Comparison of ENCODE assay signal across 24 mouse cellular contexts in the genomic region with DNA sequence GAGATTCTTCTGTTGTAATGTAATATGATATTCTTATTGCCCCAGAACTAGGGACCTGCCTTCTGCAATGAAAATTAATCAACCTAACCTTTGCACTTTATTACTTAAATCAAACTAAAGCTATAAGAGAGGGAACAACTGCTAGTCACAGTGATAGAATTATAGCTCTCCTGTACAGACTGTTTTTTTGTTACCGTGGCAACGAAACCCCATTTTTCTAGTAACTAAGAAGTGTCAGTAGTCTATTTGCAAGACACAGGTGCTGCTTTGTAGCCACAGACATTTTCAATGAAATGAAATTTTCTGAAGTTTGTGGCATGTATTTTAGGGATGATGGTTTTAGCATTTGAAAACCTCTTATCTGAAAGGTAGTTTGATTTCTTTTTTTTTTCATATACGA.
DNase-seq lines count a peak whose midpoint lies in the region; ATAC-seq and TF ChIP-seq lines count a peak whose summit lies in the region.
"Had no signal": no experiment of that assay in that cellular context is flagged by ENCODE, and none has a peak within 500 bp of the region (broad histone marks: within the 10 kb centered on the region; RNA-seq: fewer than 3 reads in every experiment).

No protein-coding gene starts in this region.

- no peaks in the 10 kb centered on the region for H3K27me3 ChIP-seq in forebrain, postnatal 0 days (ENCODE audit: insufficient read depth, low read length)
- no peaks in the 10 kb centered on the region for H3K27me3 ChIP-seq in forebrain, embryonic 11.5 days (ENCODE audit: control insufficient read depth, insufficient read depth, low read length)
- H3K27me3 ChIP-seq in midbrain, embryonic 15.5 days (replicated peaks): no peaks in the 10 kb centered on the region
- H3K27me3 ChIP-seq in midbrain, embryonic 10.5 days (ENCODE audit: low read depth, poor library complexity, severe bottlenecking): no peaks in the 10 kb centered on the region
- H3K27me3 ChIP-seq: CH12.LX; embryonic facial prominence, embryonic 15.5 days; heart, embryonic 13.5 days; hindbrain, embryonic 12.5 days; Patski had no signal

- H3K36me3 ChIP-seq in forebrain, postnatal 0 days (ENCODE audit: insufficient read depth): no peaks in the 10 kb centered on the region
- no peaks in the 10 kb centered on the region for H3K36me3 ChIP-seq in forebrain, embryonic 11.5 days (ENCODE audit: control insufficient read depth, insufficient read depth, low read length)
- no peaks in the 10 kb centered on the region for H3K36me3 ChIP-seq in midbrain, embryonic 15.5 days (replicated peaks)
- no peaks in the 10 kb centered on the region for H3K36me3 ChIP-seq in midbrain, embryonic 10.5 days
- H3K36me3 ChIP-seq: embryonic facial prominence, embryonic 15.5 days; forebrain, embryonic 10.5 days; heart, embryonic 13.5 days; hindbrain, embryonic 12.5 days had no signal

- peak; percentile 44 for DNase-seq in forebrain, postnatal 0 days
- no peak for DNase-seq in forebrain, embryonic 11.5 days (ENCODE audit: low spot score)
- no peak for DNase-seq in midbrain, embryonic 10.5 days (ENCODE audit: low spot score)
- DNase-seq in brain, adult 2 months (ENCODE audit: low read depth, low spot score): peak; percentile 14
- peak; percentile 56 for DNase-seq in mesoderm, embryonic 11.5 days (ENCODE audit: low read depth, low spot score)
- DNase-seq: adrenal gland, adult 2 months; adrenal gland, postnatal 25 days; cerebellum, adult 11 months; cerebellum, adult 9-11 months; cerebellum, postnatal 36 days; embryo, embryonic 11 days; gastrocnemius, postnatal 36 days; heart, adult 11 months; heart, postnatal 36 days had no signal

- peak; percentile 61; the same call in 1 of the 2 replicates for ATAC-seq in forebrain, postnatal 0 days
- no peak for ATAC-seq in forebrain, embryonic 11.5 days (replicated peaks; ENCODE audit: low FRiP score)
- no peak for ATAC-seq in midbrain, embryonic 15.5 days (replicated peaks)
- no peak for ATAC-seq in megakaryocyte, adult 5-6 weeks (ENCODE audit: poor library complexity, severe bottlenecking)
- ATAC-seq: hindbrain, embryonic 16.5 days; Patski had no signal

- no peak overlapping the region for H3K4me3 ChIP-seq in forebrain, postnatal 0 days (ENCODE audit: low read depth, low read length)
- H3K4me3 ChIP-seq in forebrain, embryonic 11.5 days (ENCODE audit: low read depth, low read length): no peak overlapping the region
- H3K4me3 ChIP-seq in midbrain, embryonic 15.5 days: no peak overlapping the region
- H3K4me3 ChIP-seq in midbrain, embryonic 10.5 days: no peak overlapping the region
- H3K4me3 ChIP-seq: embryonic facial prominence, embryonic 15.5 days; erythroblast, embryonic 14.5 days; forebrain, embryonic 10.5 days; heart, embryonic 13.5 days; hindbrain, embryonic 12.5 days had no signal

- whole genome bisulfite sequencing in forebrain, postnatal 0 days: 89% methylated on average over 3 of the region's 3 CpGs
- 93% methylated on average over 3 of the region's 3 CpGs for WGBS in forebrain, embryonic 11.5 days
- 89% methylated on average over 3 of the region's 3 CpGs for WGBS in midbrain, embryonic 15.5 days
- WGBS in midbrain, embryonic 10.5 days: 91% methylated on average over 3 of the region's 3 CpGs

- no peak for TF ChIP-seq CTCF in forebrain, postnatal 0 days (IDR thresholded peaks at IDR 0.05; ENCODE audit: low read depth)

- no peak overlapping the region for H3K27ac ChIP-seq in forebrain, postnatal 0 days (ENCODE audit: low read depth, low read length)
- no peak overlapping the region for H3K27ac ChIP-seq in forebrain, embryonic 11.5 days (ENCODE audit: low read depth, low read length)
- H3K27ac ChIP-seq in midbrain, embryonic 15.5 days: peak overlapping the region; percentile 34; the same call in 1 of the 2 replicates
- no peak overlapping the region for H3K27ac ChIP-seq in midbrain, embryonic 10.5 days (replicated peaks)
- H3K27ac ChIP-seq: embryonic facial prominence, embryonic 15.5 days; forebrain, embryonic 10.5 days; heart, embryonic 13.5 days; hindbrain, embryonic 12.5 days had no signal

- H3K4me2 ChIP-seq in forebrain, postnatal 0 days (ENCODE audit: low read depth): no peak overlapping the region
- no peak overlapping the region for H3K4me2 ChIP-seq in forebrain, embryonic 11.5 days (ENCODE audit: low read depth, low read length, severe bottlenecking)
- no peak overlapping the region for H3K4me2 ChIP-seq in midbrain, embryonic 15.5 days
- H3K4me2 ChIP-seq: embryonic facial prominence, embryonic 15.5 days; heart, embryonic 13.5 days; hindbrain, embryonic 12.5 days had no signal

- H3K9ac ChIP-seq in forebrain, postnatal 0 days: no peak overlapping the region
- H3K9ac ChIP-seq in forebrain, embryonic 11.5 days (ENCODE audit: low read length): no peak overlapping the region
- H3K9ac ChIP-seq in midbrain, embryonic 15.5 days: no peak overlapping the region
- H3K9ac ChIP-seq: embryonic facial prominence, embryonic 15.5 days; heart, embryonic 13.5 days; hindbrain, embryonic 12.5 days had no signal

- H3K4me1 ChIP-seq in forebrain, postnatal 0 days (ENCODE audit: insufficient read depth): no peaks in the 10 kb centered on the region
- no peaks in the 10 kb centered on the region for H3K4me1 ChIP-seq in forebrain, embryonic 11.5 days (replicated peaks; ENCODE audit: control insufficient read depth, insufficient read depth, low read length)
- peaks cover 10% of the 10 kb centered on the region; the same call in 1 of the 2 replicates for H3K4me1 ChIP-seq in midbrain, embryonic 15.5 days
- H3K4me1 ChIP-seq in midbrain, embryonic 10.5 days: peaks cover 3% of the 10 kb centered on the region; the same call in 1 of the 2 replicates
- H3K4me1 ChIP-seq: embryonic facial prominence, embryonic 15.5 days; forebrain, embryonic 10.5 days; hindbrain, embryonic 12.5 days had no signal

- no peaks in the 10 kb centered on the region for H3K9me3 ChIP-seq in forebrain, postnatal 0 days (ENCODE audit: low read length)
- H3K9me3 ChIP-seq in forebrain, embryonic 11.5 days (ENCODE audit: control insufficient read depth, low read length): no peaks in the 10 kb centered on the region
- H3K9me3 ChIP-seq in midbrain, embryonic 15.5 days: no peaks in the 10 kb centered on the region
- H3K9me3 ChIP-seq in midbrain, embryonic 10.5 days (replicated peaks): no peaks in the 10 kb centered on the region
- H3K9me3 ChIP-seq: embryonic facial prominence, embryonic 15.5 days; forebrain, embryonic 10.5 days; hindbrain, embryonic 12.5 days had no signal

Comparison
In these comparisons a context has a peak if more than half of its experiments do, and no peak if none do; other contexts are left out.
1. DNase-seq: peak in forebrain, postnatal 0 days (single experiment), brain, adult 2 months (single experiment) and mesoderm, embryonic 11.5 days (single experiment); none in forebrain, embryonic 11.5 days (single experiment) and midbrain, embryonic 10.5 days (single experiment).